Mouse (Mus musculus): ENCODE measurements around the gene Cacna1a. TPM values are rescaled to one million over a fixed set of nuclear protein-coding genes. Genes with fewer than 3 reads are reported as not detected.
"Not testable (repeated sequence)": the region's sequence is repeated elsewhere in the genome, so short reads cannot be mapped to it uniquely, and the experiment has no call there.

Gene Cacna1a
- total and polyA plus RNA-seq, 2 experiments from 2014 or later: 15.4 to 134 TPM

- WGBS: 19% methylated on average over 19 of the region's 19 CpGs
- ATAC-seq (ENCODE audit: low FRiP score) (no peak), DNase-seq (ENCODE audit: low spot score) (no peak)
- Histone ChIP-seq H3K27ac (ENCODE audit: low read depth, low read length) (no peak overlapping the region), H3K9ac (replicated peaks; ENCODE audit: low read length, poor library complexity, severe bottlenecking) (no peak overlapping the region), H3K4me1 (ENCODE audit: insufficient read depth, low read length) (no peaks in the 10 kb centered on the region), H3K4me3 (ENCODE audit: low read depth, low read length) (no peak overlapping the region), H3K27me3 (ENCODE audit: insufficient read depth, low read length) (no peaks in the 10 kb centered on the region), H3K9me3 (ENCODE audit: low read length) (no peaks in the 10 kb centered on the region), H3K4me2 (ENCODE audit: low read depth, low read length, poor library complexity, severe bottlenecking) (0 out of 2 replicates have a peak overlapping the region, but pooled peaks have one; percentile 13), H3K36me3 (ENCODE audit: insufficient read depth, low read length) (0 out of 2 replicates have a peak, but pooled peaks cover 5% of the 10 kb centered on the region)
- TF ChIP-seq CTCF (IDR thresholded peaks at IDR 0.05): no peak
These were observed 213.0 kb downstream of the Cacna1a start for GRCm38 (mm10) chr8:84601221-84601751.

GRCm38 (mm10) chr8:84614512-84615223, 226.4 kb downstream of the Cacna1a start:
- ATAC-seq (ENCODE audit: low FRiP score) (no peak), DNase-seq (ENCODE audit: low spot score) (peak; percentile 65)
- Histone ChIP-seq H3K4me1 (ENCODE audit: insufficient read depth, low read length) (no peaks in the 10 kb centered on the region), H3K27me3 (ENCODE audit: insufficient read depth, low read length) (no peaks in the 10 kb centered on the region), H3K36me3 (ENCODE audit: insufficient read depth, low read length) (peaks cover 16% of the 10 kb centered on the region), H3K4me2 (ENCODE audit: low read depth, low read length, poor library complexity, severe bottlenecking) (no peak overlapping the region), H3K4me3 (ENCODE audit: low read depth, low read length) (no peak overlapping the region), H3K27ac (ENCODE audit: low read depth, low read length) (no peak overlapping the region), H3K9me3 (ENCODE audit: low read length) (no peaks in the 10 kb centered on the region), H3K9ac (replicated peaks; ENCODE audit: low read length, poor library complexity, severe bottlenecking) (peak overlapping the region; percentile 25; the same call in 1 of the 2 replicates)
- WGBS: 35% methylated on average over 16 of the region's 16 CpGs
- peak; percentile 69 for TF ChIP-seq CTCF (IDR thresholded peaks at IDR 0.05)

- ATAC-seq (ENCODE audit: low FRiP score) (no peak), DNase-seq (ENCODE audit: low spot score) (no peak)
- Histone ChIP-seq H3K4me3 (ENCODE audit: low read depth, low read length) (no peak overlapping the region), H3K36me3 (ENCODE audit: insufficient read depth, low read length) (peaks cover 19% of the 10 kb centered on the region), H3K9ac (replicated peaks; ENCODE audit: low read length, poor library complexity, severe bottlenecking) (no peak overlapping the region), H3K4me1 (ENCODE audit: insufficient read depth, low read length) (no peaks in the 10 kb centered on the region), H3K27me3 (ENCODE audit: insufficient read depth, low read length) (no peaks in the 10 kb centered on the region), H3K4me2 (ENCODE audit: low read depth, low read length, poor library complexity, severe bottlenecking) (no peak overlapping the region), H3K27ac (ENCODE audit: low read depth, low read length) (no peak overlapping the region), H3K9me3 (ENCODE audit: low read length) (no peaks in the 10 kb centered on the region)
- 35% methylated on average over 22 of the region's 22 CpGs for WGBS
- no peak for TF ChIP-seq CTCF (IDR thresholded peaks at IDR 0.05)
These were observed 227.6 kb downstream of the Cacna1a start for GRCm38 (mm10) chr8:84615666-84616485.

- ATAC-seq (ENCODE audit: low FRiP score) (no peak), DNase-seq (ENCODE audit: low spot score) (no peak)
- no peak overlapping the region for H3K27ac ChIP-seq (ENCODE audit: low read depth, low read length)
- no peaks in the 10 kb centered on the region for H3K4me1 ChIP-seq (ENCODE audit: insufficient read depth, low read length)
- H3K27me3 ChIP-seq (ENCODE audit: insufficient read depth, low read length): no peaks in the 10 kb centered on the region
- no peak for TF ChIP-seq CTCF (IDR thresholded peaks at IDR 0.05)
- H3K9me3 ChIP-seq (ENCODE audit: low read length): no peaks in the 10 kb centered on the region
- H3K4me3 ChIP-seq (ENCODE audit: low read depth, low read length): no peak overlapping the region
- H3K4me2 ChIP-seq (ENCODE audit: low read depth, low read length, poor library complexity, severe bottlenecking): no peak overlapping the region
- H3K9ac ChIP-seq (replicated peaks; ENCODE audit: low read length, poor library complexity, severe bottlenecking): no peak overlapping the region
- 43% methylated on average over 22 of the region's 22 CpGs for WGBS
- peaks cover 16% of the 10 kb centered on the region for H3K36me3 ChIP-seq (ENCODE audit: insufficient read depth, low read length)
These were observed 228.8 kb downstream of the Cacna1a start for GRCm38 (mm10) chr8:84617005-84617404.

- H3K9ac ChIP-seq (replicated peaks; ENCODE audit: low read length, poor library complexity, severe bottlenecking): no peak overlapping the region
- no peak; the same call in 1 of the 2 replicates for TF ChIP-seq CTCF (IDR thresholded peaks at IDR 0.05)
- H3K9me3 ChIP-seq (ENCODE audit: low read length): no peaks in the 10 kb centered on the region
- no peaks in the 10 kb centered on the region for H3K27me3 ChIP-seq (ENCODE audit: insufficient read depth, low read length)
- H3K4me1 ChIP-seq (ENCODE audit: insufficient read depth, low read length): no peaks in the 10 kb centered on the region
- WGBS: 79% methylated on average over 8 of the region's 8 CpGs
- H3K27ac ChIP-seq (ENCODE audit: low read depth, low read length): no peak overlapping the region
- no peak overlapping the region for H3K4me2 ChIP-seq (ENCODE audit: low read depth, low read length, poor library complexity, severe bottlenecking)
- peaks cover 8% of the 10 kb centered on the region for H3K36me3 ChIP-seq (ENCODE audit: insufficient read depth, low read length)
- DNase-seq (ENCODE audit: low spot score) (no peak), ATAC-seq (ENCODE audit: low FRiP score) (no peak)
- H3K4me3 ChIP-seq (ENCODE audit: low read depth, low read length): no peak overlapping the region
These were observed 232.9 kb downstream of the Cacna1a start for GRCm38 (mm10) chr8:84621102-84621625.

GRCm38 (mm10) chr8:84623425-84623824, 235.2 kb downstream of the Cacna1a start:
- not testable (repeated sequence) for ATAC-seq (ENCODE audit: low FRiP score); H3K4me1 ChIP-seq (ENCODE audit: insufficient read depth, low read length); DNase-seq (ENCODE audit: low spot score); H3K27ac ChIP-seq (ENCODE audit: low read depth, low read length); H3K4me3 ChIP-seq (ENCODE audit: low read depth, low read length); H3K9me3 ChIP-seq (ENCODE audit: low read length); H3K9ac ChIP-seq (replicated peaks; ENCODE audit: low read length, poor library complexity, severe bottlenecking); H3K27me3 ChIP-seq (ENCODE audit: insufficient read depth, low read length); H3K4me2 ChIP-seq (ENCODE audit: low read depth, low read length, poor library complexity, severe bottlenecking)
- peaks cover 12% of the 10 kb centered on the region; the same call in 1 of the 2 replicates for H3K36me3 ChIP-seq (ENCODE audit: insufficient read depth, low read length)
- WGBS: 79% methylated on average over 4 of the region's 4 CpGs
